Mouse (Mus musculus) adrenal gland, adult 18-20 months (tissue): Measurements from ENCODE around the gene Ddn. TPM values are rescaled to one million over a fixed set of nuclear protein-coding genes. Genes with fewer than 3 reads are reported as not detected.
A peak's percentile ranks its signal among the peaks of the same experiment; 100 is the strongest.
"Not testable (repeated sequence)": the region's sequence is repeated elsewhere in the genome, so short reads cannot be mapped to it uniquely, and the experiment has no call there.

Experiments used
- DNase-seq, 2 experiments: peaks; one replicate each; pipeline ENCODE4 v3.0.0; 2021 to 2022; ENCODE audit warnings: low spot score in 2 of 2
- total RNA-seq, 2 experiments: library from RNA; stranded (reverse); gene quantifications; 1 replicate in 1 of 2; 2 replicates in 1 of 2; pipeline ENCODE4 v1.2.3; 2021

Ddn gene
- total RNA-seq, 2 experiments from 2014 or later = not detected

GRCm38 (mm10) chr15:98832161-98833058, 23.1 kb upstream of the Ddn start:
- DNase-seq = peak in 1 of 2 experiments; percentile 21

GRCm38 (mm10) chr15:98831684-98832035, 22.4 kb upstream of the Ddn start:
- no peak for DNase-seq

GRCm38 (mm10) chr15:98830736-98831683, 21.7 kb upstream of the Ddn start, which contains the start of gene Prkag1:
TSS of gene Prkag1 (minus strand) at chr15:98831521.
- DNase-seq = peak; percentile 95

- no peak for DNase-seq
Observed at GRCm38 (mm10) chr15:98827611-98828011, 18.3 kb upstream of the Ddn start.

- DNase-seq = peak in 1 of 2 experiments; percentile 26
Observed at GRCm38 (mm10) chr15:98823434-98823833, 14.1 kb upstream of the Ddn start.

GRCm38 (mm10) chr15:98822147-98822546, 12.9 kb upstream of the Ddn start:
- no peak for DNase-seq

- DNase-seq = no peak
Observed at GRCm38 (mm10) chr15:98821403-98821802, 12.1 kb upstream of the Ddn start.

GRCm38 (mm10) chr15:98820937-98821336, 11.6 kb upstream of the Ddn start:
- DNase-seq = no peak

GRCm38 (mm10) chr15:98818171-98818570, 8.9 kb upstream of the Ddn start:
- no peak for DNase-seq

- DNase-seq = no peak
Observed at GRCm38 (mm10) chr15:98812741-98813424, 3.6 kb upstream of the Ddn start.

GRCm38 (mm10) chr15:98810212-98810611, 922 bp upstream of the Ddn start:
- DNase-seq = not testable (repeated sequence)

GRCm38 (mm10) chr15:98808651-98809134, 597 bp downstream of the Ddn start:
- no peak for DNase-seq

- no peak for DNase-seq
Observed at GRCm38 (mm10) chr15:98807895-98808650, 1.2 kb downstream of the Ddn start.

- DNase-seq = no peak
Observed at GRCm38 (mm10) chr15:98806809-98807770, 2.2 kb downstream of the Ddn start.

GRCm38 (mm10) chr15:98806071-98806808, 3.0 kb downstream of the Ddn start:
- no peak for DNase-seq

GRCm38 (mm10) chr15:98805324-98806040, 3.8 kb downstream of the Ddn start:
- peak; percentile 58 to 65 for DNase-seq

- peak; percentile 84 for DNase-seq
Observed at GRCm38 (mm10) chr15:98804054-98804453, 5.2 kb downstream of the Ddn start.

GRCm38 (mm10) chr15:98802926-98803325, 6.4 kb downstream of the Ddn start:
- DNase-seq = no peak
